Mouse (Mus musculus): ENCODE measurements around the gene Kctd20. TPM values are rescaled to one million over a fixed set of nuclear protein-coding genes. Genes with fewer than 3 reads are reported as not detected.
"Not testable (repeated sequence)": the region's sequence is repeated elsewhere in the genome, so short reads cannot be mapped to it uniquely, and the experiment has no call there.

Gene Kctd20
- total RNA-seq, 4 experiments from 2014 or later, result 27.0 to 38.6 (median 28.7) TPM

GRCm38 (mm10) chr17:28982591-28982990 is 30.8 kb downstream of the Kctd20 start:
- no peak for DNase-seq (ENCODE audit: low spot score in 2 of 2)

- DNase-seq (ENCODE audit: low spot score in 2 of 2), result no peak
These were observed 33.1 kb downstream of the Kctd20 start for GRCm38 (mm10) chr17:28984724-28985420.

- no peak for DNase-seq (ENCODE audit: low spot score in 2 of 2)
These were observed 35.1 kb downstream of the Kctd20 start for GRCm38 (mm10) chr17:28986833-28987232.

- no peak for DNase-seq (ENCODE audit: low spot score in 2 of 2)
These were observed 36.0 kb downstream of the Kctd20 start for GRCm38 (mm10) chr17:28987713-28988112.

- no peak for DNase-seq (ENCODE audit: low spot score in 2 of 2)
These were observed 36.5 kb downstream of the Kctd20 start for GRCm38 (mm10) chr17:28988291-28988690.

- DNase-seq (ENCODE audit: low spot score in 2 of 2), result no peak
These were observed 37.2 kb downstream of the Kctd20 start for GRCm38 (mm10) chr17:28988996-28989395.

GRCm38 (mm10) chr17:28990060-28990459 is 38.3 kb downstream of the Kctd20 start:
- DNase-seq (ENCODE audit: low spot score in 2 of 2), result no peak

GRCm38 (mm10) chr17:28991286-28991685 is 39.5 kb downstream of the Kctd20 start:
- no peak for DNase-seq (ENCODE audit: low spot score in 2 of 2)

- no peak for DNase-seq (ENCODE audit: low spot score in 2 of 2)
These were observed 40.4 kb downstream of the Kctd20 start for GRCm38 (mm10) chr17:28992105-28992504.

GRCm38 (mm10) chr17:28993004-28993403 is 41.3 kb downstream of the Kctd20 start:
- not testable (repeated sequence) for DNase-seq (ENCODE audit: low spot score in 2 of 2)

GRCm38 (mm10) chr17:28994615-28995014 is 42.9 kb downstream of the Kctd20 start:
- no peak for DNase-seq (ENCODE audit: low spot score in 2 of 2)

GRCm38 (mm10) chr17:29000465-29000864 is 48.7 kb downstream of the Kctd20 start:
- DNase-seq (ENCODE audit: low spot score in 2 of 2), result no peak

- DNase-seq (ENCODE audit: low spot score in 2 of 2), result no peak
These were observed 52.0 kb downstream of the Kctd20 start for GRCm38 (mm10) chr17:29003740-29004139.

- no peak for DNase-seq (ENCODE audit: low spot score in 2 of 2)
These were observed 53.3 kb downstream of the Kctd20 start for GRCm38 (mm10) chr17:29005002-29005401.

- no peak for DNase-seq (ENCODE audit: low spot score in 2 of 2)
These were observed 55.1 kb downstream of the Kctd20 start for GRCm38 (mm10) chr17:29006812-29007211.

- no peak for DNase-seq (ENCODE audit: low spot score in 2 of 2)
These were observed 55.5 kb downstream of the Kctd20 start for GRCm38 (mm10) chr17:29007243-29007640.

- peak; percentile 84 to 89 for DNase-seq (ENCODE audit: low spot score in 2 of 2)
These were observed 56.0 kb downstream of the Kctd20 start, which contains the start of gene Stk38 for GRCm38 (mm10) chr17:29007641-29008325. Gene Stk38, minus strand, starts transcription at chr17:29007995.

- no peak for DNase-seq (ENCODE audit: low spot score in 2 of 2)
These were observed 56.5 kb downstream of the Kctd20 start for GRCm38 (mm10) chr17:29008326-29008650.

GRCm38 (mm10) chr17:29009181-29009580 is 57.4 kb downstream of the Kctd20 start:
- no peak for DNase-seq (ENCODE audit: low spot score in 2 of 2)

GRCm38 (mm10) chr17:29014235-29014634 is 62.5 kb downstream of the Kctd20 start:
- peak in 1 of 2 experiments; percentile 24 for DNase-seq (ENCODE audit: low spot score in 2 of 2)

- DNase-seq (ENCODE audit: low spot score in 2 of 2), result no peak
These were observed 63.9 kb downstream of the Kctd20 start for GRCm38 (mm10) chr17:29015638-29016037.

- DNase-seq (ENCODE audit: low spot score in 2 of 2), result no peak
These were observed 65.0 kb downstream of the Kctd20 start for GRCm38 (mm10) chr17:29016705-29017104.

Measured in gastrocnemius, adult 8-10 months (tissue).